Mouse (Mus musculus) bone marrow macrophage, adult 2 months (primary cell): Measurements from ENCODE around the gene Kcnip4.

Experiments used
- CTCF ChIP-seq: IDR thresholded peaks from 2 replicates; pipeline ENCODE4 v1.5.1; 2012; ENCODE audit warnings: low read depth, mild to moderate bottlenecking, low read length, moderate library complexity
- POLR2A ChIP-seq: IDR thresholded peaks from 2 replicates; pipeline ENCODE4 v1.6.1; 2012; ENCODE audit warnings: mild to moderate bottlenecking, low read depth, low read length, borderline replicate concordance

DNA sequence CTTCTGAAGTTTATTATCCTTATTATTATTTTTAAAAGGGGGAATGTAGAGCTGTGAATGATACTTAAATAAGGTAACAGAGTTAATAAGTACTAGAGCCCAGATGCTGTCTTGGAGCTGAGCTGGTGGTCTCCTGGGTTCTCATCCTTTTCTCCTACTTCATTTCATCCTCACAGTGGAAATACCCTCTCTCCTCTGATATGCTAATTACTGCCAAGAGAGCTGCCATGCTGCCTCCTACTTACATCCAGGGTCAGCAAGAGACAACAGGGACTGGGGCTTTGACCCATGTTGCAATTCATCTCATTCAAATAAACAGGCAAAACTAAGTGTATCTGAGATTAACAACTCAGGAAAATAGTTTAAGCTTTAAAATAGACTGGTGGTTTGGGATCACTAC, 73.4 kb downstream of the Kcnip4 start:
- TF ChIP-seq POLR2A, result no peak
- TF ChIP-seq CTCF, result no peak
